Mouse (Mus musculus) brain, embryonic 14.5 days (tissue): ENCODE results near the gene Hist2h3c1.
A peak's percentile ranks its signal among the peaks of the same experiment; 100 is the strongest.

Experiments used
- CTCF ChIP-seq: fragments of 200-500 bp; IDR thresholded peaks from 2 replicates; pipeline ENCODE4 v1.5.1; 2012; ENCODE audit warnings: inconsistent platforms, mild to moderate bottlenecking, moderate library complexity, borderline replicate concordance; ENCODE audit not compliant: insufficient read depth, insufficient read length; ENCODE audit errors: extremely low read depth
- POLR2A ChIP-seq: fragments of 200-500 bp; IDR thresholded peaks from 2 replicates; pipeline ENCODE4 v1.6.1; 2012; ENCODE audit warnings: mild to moderate bottlenecking, inconsistent platforms, borderline replicate concordance; ENCODE audit not compliant: poor library complexity, insufficient read depth, insufficient read length, severe bottlenecking; ENCODE audit errors: extremely low read depth

GRCm38 (mm10) chr3:96209242-96209641 is 37.2 kb upstream of the Hist2h3c1 start:
- TF ChIP-seq CTCF (peak; percentile 16; the same call in 1 of the 2 replicates), POLR2A (no peak)
